Mouse (Mus musculus): ENCODE results near the gene Ankzf1. TPM values are rescaled to one million over a fixed set of nuclear protein-coding genes. Genes with fewer than 3 reads are reported as not detected.

Ankzf1 gene
- polyA plus RNA-seq, 1 experiment from 2014 or later = 9.8 TPM

GRCm38 (mm10) chr1:75214442-75214841, 22.5 kb downstream of the Ankzf1 start:
- peak; percentile 33 for ATAC-seq
- peaks cover 76% of the 10 kb centered on the region for H3K4me1 ChIP-seq (ENCODE audit: insufficient read depth)

GRCm38 (mm10) chr1:75214886-75215285, 22.9 kb downstream of the Ankzf1 start:
- peak overlapping the region; percentile 44 for H3K9ac ChIP-seq (replicated peaks)
- no peaks in the 10 kb centered on the region for H3K27me3 ChIP-seq (ENCODE audit: insufficient read depth, low read length)
- no peaks in the 10 kb centered on the region for H3K9me3 ChIP-seq (ENCODE audit: low read length)
- peak overlapping the region; percentile 95 for H3K4me3 ChIP-seq (ENCODE audit: low read depth, low read length)
- DNase-seq (peak; percentile 76), ATAC-seq (peak; percentile 12)
- peak overlapping the region; percentile 95 for H3K27ac ChIP-seq (ENCODE audit: low read depth)
- H3K4me2 ChIP-seq (ENCODE audit: low read depth, low read length) = peak overlapping the region; percentile 100
- peaks cover 50% of the 10 kb centered on the region for H3K36me3 ChIP-seq (replicated peaks; ENCODE audit: insufficient read depth, low read length)
- WGBS (ENCODE audit: insufficient replicate concordance) = 38% methylated on average over 5 of the region's 5 CpGs
- TF ChIP-seq CTCF (IDR thresholded peaks at IDR 0.05; ENCODE audit: low read depth) (no peak), EP300 (IDR thresholded peaks at IDR 0.05; ENCODE audit: low read depth) (no peak)
- H3K4me1 ChIP-seq (ENCODE audit: insufficient read depth) = peaks cover 76% of the 10 kb centered on the region

More at GRCm38 (mm10) chr1:75214442-75214841, 22.5 kb downstream of the Ankzf1 start:
- Histone ChIP-seq H3K9ac (replicated peaks) (peak overlapping the region; percentile 44), H3K4me2 (ENCODE audit: low read depth, low read length) (peak overlapping the region; percentile 100), H3K4me3 (ENCODE audit: low read depth, low read length) (peak overlapping the region; percentile 95), H3K9me3 (ENCODE audit: low read length) (no peaks in the 10 kb centered on the region), H3K27me3 (ENCODE audit: insufficient read depth, low read length) (no peaks in the 10 kb centered on the region), H3K27ac (ENCODE audit: low read depth) (peak overlapping the region; percentile 95), H3K36me3 (replicated peaks; ENCODE audit: insufficient read depth, low read length) (peaks cover 50% of the 10 kb centered on the region)
- 70% methylated on average over 2 of the region's 2 CpGs for WGBS (ENCODE audit: insufficient replicate concordance)
- peak; percentile 46 for DNase-seq
- TF ChIP-seq EP300 (IDR thresholded peaks at IDR 0.05; ENCODE audit: low read depth) = no peak
- no peak for TF ChIP-seq CTCF (IDR thresholded peaks at IDR 0.05; ENCODE audit: low read depth)

- H3K4me3 ChIP-seq (ENCODE audit: low read depth, low read length) = peak overlapping the region; percentile 95
- no peaks in the 10 kb centered on the region for H3K9me3 ChIP-seq (ENCODE audit: low read length)
- peak overlapping the region; percentile 100 for H3K4me2 ChIP-seq (ENCODE audit: low read depth, low read length)
- H3K27ac ChIP-seq (ENCODE audit: low read depth) = peak overlapping the region; percentile 95
- H3K9ac ChIP-seq (replicated peaks) = no peak overlapping the region
- H3K27me3 ChIP-seq (ENCODE audit: insufficient read depth, low read length) = peaks cover 5% of the 10 kb centered on the region; the same call in 1 of the 2 replicates
- peaks cover 50% of the 10 kb centered on the region for H3K36me3 ChIP-seq (replicated peaks; ENCODE audit: insufficient read depth, low read length)
- H3K4me1 ChIP-seq (ENCODE audit: insufficient read depth) = peaks cover 71% of the 10 kb centered on the region
- TF ChIP-seq EP300 (IDR thresholded peaks at IDR 0.05; ENCODE audit: low read depth) = no peak
- no peak for TF ChIP-seq CTCF (IDR thresholded peaks at IDR 0.05; ENCODE audit: low read depth)
- DNase-seq (no peak), ATAC-seq (no peak)
- 80% methylated on average over 9 of the region's 9 CpGs for WGBS (ENCODE audit: insufficient replicate concordance)
Measured at GRCm38 (mm10) chr1:75215785-75216184, 23.8 kb downstream of the Ankzf1 start.

- no peaks in the 10 kb centered on the region for H3K9me3 ChIP-seq (ENCODE audit: low read length)
- peaks cover 69% of the 10 kb centered on the region for H3K4me1 ChIP-seq (ENCODE audit: insufficient read depth)
- peak; percentile 12 for ATAC-seq
- peaks cover 9% of the 10 kb centered on the region; the same call in 1 of the 2 replicates for H3K27me3 ChIP-seq (ENCODE audit: insufficient read depth, low read length)
- H3K27ac ChIP-seq (ENCODE audit: low read depth) = peak overlapping the region; percentile 95
- WGBS (ENCODE audit: insufficient replicate concordance) = 49% methylated on average over 13 of the region's 13 CpGs
- peak overlapping the region; percentile 95 for H3K4me3 ChIP-seq (ENCODE audit: low read depth, low read length)
- peak overlapping the region; percentile 100 for H3K4me2 ChIP-seq (ENCODE audit: low read depth, low read length)
- TF ChIP-seq EP300 (IDR thresholded peaks at IDR 0.05; ENCODE audit: low read depth) = peak; percentile 81
- TF ChIP-seq CTCF (IDR thresholded peaks at IDR 0.05; ENCODE audit: low read depth) = no peak
- H3K9ac ChIP-seq (replicated peaks) = peak overlapping the region; percentile 84
- H3K36me3 ChIP-seq (replicated peaks; ENCODE audit: insufficient read depth, low read length) = peaks cover 47% of the 10 kb centered on the region
- DNase-seq = peak; percentile 49
Measured at GRCm38 (mm10) chr1:75216797-75217585, 25.0 kb downstream of the Ankzf1 start.

- H3K4me1 ChIP-seq (ENCODE audit: insufficient read depth) = peaks cover 64% of the 10 kb centered on the region
- H3K4me3 ChIP-seq (ENCODE audit: low read depth, low read length) = peak overlapping the region; percentile 95
- H3K36me3 ChIP-seq (replicated peaks; ENCODE audit: insufficient read depth, low read length) = peaks cover 41% of the 10 kb centered on the region
- H3K27ac ChIP-seq (ENCODE audit: low read depth) = peak overlapping the region; percentile 95
- H3K4me2 ChIP-seq (ENCODE audit: low read depth, low read length) = peak overlapping the region; percentile 100
- H3K9me3 ChIP-seq (ENCODE audit: low read length) = no peaks in the 10 kb centered on the region
- no peak for ATAC-seq
- peak overlapping the region; percentile 84 for H3K9ac ChIP-seq (replicated peaks)
- no peak for DNase-seq
- peaks cover 9% of the 10 kb centered on the region; the same call in 1 of the 2 replicates for H3K27me3 ChIP-seq (ENCODE audit: insufficient read depth, low read length)
- WGBS (ENCODE audit: insufficient replicate concordance) = under 1% methylated on average over 6 of the region's 6 CpGs
- TF ChIP-seq EP300 (IDR thresholded peaks at IDR 0.05; ENCODE audit: low read depth) = no peak
- TF ChIP-seq CTCF (IDR thresholded peaks at IDR 0.05; ENCODE audit: low read depth) = no peak
Measured at GRCm38 (mm10) chr1:75217893-75218226, 25.9 kb downstream of the Ankzf1 start.

- peaks cover 9% of the 10 kb centered on the region; the same call in 1 of the 2 replicates for H3K27me3 ChIP-seq (ENCODE audit: insufficient read depth, low read length)
- DNase-seq (peak; percentile 76), ATAC-seq (peak; percentile 27)
- TF ChIP-seq CTCF (IDR thresholded peaks at IDR 0.05; ENCODE audit: low read depth) = no peak
- TF ChIP-seq EP300 (IDR thresholded peaks at IDR 0.05; ENCODE audit: low read depth) = no peak
- H3K9ac ChIP-seq (replicated peaks) = peak overlapping the region; percentile 84
- peak overlapping the region; percentile 100 for H3K4me2 ChIP-seq (ENCODE audit: low read depth, low read length)
- no peaks in the 10 kb centered on the region for H3K9me3 ChIP-seq (ENCODE audit: low read length)
- H3K4me3 ChIP-seq (ENCODE audit: low read depth, low read length) = peak overlapping the region; percentile 95
- H3K27ac ChIP-seq (ENCODE audit: low read depth) = peak overlapping the region; percentile 95
- under 1% methylated on average over 38 of the region's 38 CpGs for WGBS (ENCODE audit: insufficient replicate concordance)
- H3K36me3 ChIP-seq (replicated peaks; ENCODE audit: insufficient read depth, low read length) = peaks cover 35% of the 10 kb centered on the region
- peaks cover 58% of the 10 kb centered on the region for H3K4me1 ChIP-seq (ENCODE audit: insufficient read depth)
Measured at GRCm38 (mm10) chr1:75218227-75219001, 26.5 kb downstream of the Ankzf1 start.

All from liver, postnatal 0 days (tissue).